Mouse (Mus musculus): ENCODE measurements at regions not wholly inside any gene's neighbourhood (a gene's known extent, or its start where the extent isn't known, plus 50 kb on each side); places are given as distances from the start of the nearest gene placed in this dataset.

DNA sequence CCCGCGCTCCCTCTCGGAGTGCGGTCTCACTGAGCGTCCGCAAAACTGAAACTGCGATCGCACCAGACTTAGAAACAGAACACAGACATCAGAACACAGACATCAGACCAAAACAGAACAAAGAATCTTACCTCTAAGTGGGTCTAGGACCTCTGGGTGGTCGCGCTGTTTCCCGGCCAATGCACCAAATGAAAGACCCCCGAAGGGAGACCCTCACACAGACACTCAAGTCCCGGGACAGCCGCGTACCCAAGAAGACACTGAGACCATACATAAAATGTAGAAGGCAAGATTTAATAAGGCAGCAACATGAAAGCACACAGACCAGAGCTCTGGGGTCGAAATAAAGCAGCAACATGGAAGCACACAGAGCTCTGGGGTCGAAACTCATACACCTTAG lies 341.1 kb downstream of the Gm21739 start:
- peak; percentile 0 for DNase-seq (ENCODE audit: low spot score in 2 of 2)

Data from natural killer cell, adult 2 months (primary cell).